Mouse (Mus musculus) adrenal gland, adult (tissue): ENCODE results near the gene Vmn2r42.
"Not testable (repeated sequence)": the region's sequence is repeated elsewhere in the genome, so short reads cannot be mapped to it uniquely, and the experiment has no call there.

Experiments
- DNase-seq, 2 experiments: peaks; one replicate each; pipeline ENCODE4 v3.0.0; 2022 to 2023; ENCODE audit warnings: low spot score in 1 of 2; ENCODE audit not compliant: inconsistent age in 2 of 2

Gene Vmn2r42

DNA sequence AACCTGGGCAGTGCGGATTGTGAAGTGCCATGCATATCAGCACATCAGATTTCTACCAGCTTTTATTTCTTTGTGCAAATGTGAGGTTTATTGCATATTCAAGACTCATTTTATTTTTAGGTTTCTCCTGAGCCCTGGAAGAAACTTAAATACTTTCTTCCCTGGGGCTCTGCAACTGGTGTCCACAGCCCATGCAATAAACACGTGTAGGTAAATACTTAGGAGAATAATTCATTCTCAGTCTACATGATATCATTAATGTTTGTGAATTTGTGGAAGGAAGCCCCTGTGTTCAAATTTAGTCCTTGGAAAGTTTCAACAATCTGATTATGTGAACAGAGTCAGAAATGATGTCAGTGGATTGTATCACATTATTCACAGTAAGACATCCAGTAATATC lies at the start of gene Vmn2r42:
Gene Vmn2r42 (minus strand): TSS at position 101 of the 400 bp plus-strand sequence.
- DNase-seq = not testable (repeated sequence)

DNA sequence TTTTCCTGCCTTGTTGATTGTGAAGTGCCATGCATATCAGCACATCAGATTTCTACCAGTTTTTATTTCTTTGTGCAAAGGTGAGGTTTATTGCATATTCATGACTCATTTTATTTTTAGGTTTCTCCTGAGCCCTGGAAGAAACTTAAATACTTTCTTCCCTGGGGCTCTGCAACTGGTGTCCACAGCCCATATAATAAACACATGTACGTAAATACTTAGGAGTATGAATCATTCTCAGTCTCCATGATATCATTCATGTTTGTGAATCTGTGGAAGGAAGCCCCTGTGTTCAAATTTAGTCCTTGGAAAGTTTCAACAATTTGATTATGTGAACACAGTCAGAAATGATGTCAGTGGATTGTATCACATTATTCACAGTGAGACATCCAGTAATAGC lies 38.6 kb downstream of the Vmn2r42 start, which contains the start of gene Vmn2r41:
Gene Vmn2r41 (minus strand): TSS at position 101 of the 400 bp plus-strand sequence.
- DNase-seq = not testable (repeated sequence)
